Mouse (Mus musculus): ENCODE measurements at regions not wholly inside any gene's neighbourhood (a gene's known extent, or its start where the extent isn't known, plus 50 kb on each side); places are given as distances from the start of the nearest gene placed in this dataset.

DNA sequence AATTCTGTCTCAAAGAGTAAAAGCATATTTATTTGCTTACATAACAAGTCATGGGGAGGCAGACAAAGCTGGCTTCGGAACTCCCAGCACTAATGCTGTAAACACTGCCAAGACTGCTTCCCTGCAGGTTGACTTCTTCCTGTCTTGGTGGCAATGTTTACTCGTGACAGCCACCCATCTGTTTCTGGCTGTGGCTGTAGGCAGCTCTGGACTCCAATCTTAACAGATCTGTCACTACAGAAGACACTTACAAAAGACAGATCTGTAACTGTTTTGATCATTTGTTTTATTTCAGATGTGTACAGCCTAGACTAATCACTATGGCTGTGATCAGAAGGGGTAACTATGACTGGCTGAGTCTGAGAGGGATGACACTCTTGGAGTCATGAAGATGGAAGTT, 121.1 kb upstream of the Crbn start:
- TF ChIP-seq CTCF (IDR thresholded peaks at IDR 0.05 in 2 of 3, conservative IDR thresholded peaks at IDR 0.05 in 1 of 3; ENCODE audit: control insufficient read depth in 1 of 3, insufficient read depth in 1 of 3, low read depth in 2 of 3, low read length in 3 of 3, poor library complexity in 1 of 3, severe bottlenecking in 1 of 3) (no peak), EP300 (IDR thresholded peaks at IDR 0.05; ENCODE audit: low read depth in 1 of 2, low read length in 2 of 2) (no peak), POLR2A (IDR thresholded peaks at IDR 0.05; ENCODE audit: control insufficient read depth in 1 of 2, insufficient read depth in 1 of 2, low read depth in 1 of 2, low read length in 2 of 2, poor library complexity in 1 of 2) (no peak), GATA1 (IDR thresholded peaks at IDR 0.05; ENCODE audit: low read depth, low read length) (no peak), JUND (IDR thresholded peaks at IDR 0.05; ENCODE audit: low read depth, low read length) (no peak), HCFC1 (IDR thresholded peaks at IDR 0.05; ENCODE audit: low read depth, low read length) (no peak), ZNF384 (IDR thresholded peaks at IDR 0.05; ENCODE audit: low read depth, low read length) (no peak), MXI1 (IDR thresholded peaks at IDR 0.05; ENCODE audit: low read depth, low read length) (no peak), UBTF (IDR thresholded peaks at IDR 0.05; ENCODE audit: borderline replicate concordance, insufficient read depth, low read depth, low read length) (no peak), BHLHE40 (IDR thresholded peaks at IDR 0.05; ENCODE audit: borderline replicate concordance, low read depth, low read length) (no peak), RAD21 (IDR thresholded peaks at IDR 0.05; ENCODE audit: low read depth, low read length) (no peak), MAX (IDR thresholded peaks at IDR 0.05; ENCODE audit: low read length) (no peak)

Measured in MEL (cell line).